Mouse (Mus musculus): ENCODE data around the gene Mex3d.

The Mex3d gene

GRCm38 (mm10) chr10:80412656-80413541 is 25.4 kb upstream of the Mex3d start:
- no peak for DNase-seq (ENCODE audit: low spot score)

GRCm38 (mm10) chr10:80407924-80408323 is 20.5 kb upstream of the Mex3d start:
- no peak for DNase-seq (ENCODE audit: low spot score)

GRCm38 (mm10) chr10:80406684-80407501 is 19.4 kb upstream of the Mex3d start, which contains the start of gene Uqcr11:
Gene Uqcr11 (minus strand): TSS chr10:80406830.
- peak; percentile 83 for DNase-seq (ENCODE audit: low spot score)

GRCm38 (mm10) chr10:80405481-80406173 is 18.2 kb upstream of the Mex3d start:
- no peak for DNase-seq (ENCODE audit: low spot score)

DNA sequence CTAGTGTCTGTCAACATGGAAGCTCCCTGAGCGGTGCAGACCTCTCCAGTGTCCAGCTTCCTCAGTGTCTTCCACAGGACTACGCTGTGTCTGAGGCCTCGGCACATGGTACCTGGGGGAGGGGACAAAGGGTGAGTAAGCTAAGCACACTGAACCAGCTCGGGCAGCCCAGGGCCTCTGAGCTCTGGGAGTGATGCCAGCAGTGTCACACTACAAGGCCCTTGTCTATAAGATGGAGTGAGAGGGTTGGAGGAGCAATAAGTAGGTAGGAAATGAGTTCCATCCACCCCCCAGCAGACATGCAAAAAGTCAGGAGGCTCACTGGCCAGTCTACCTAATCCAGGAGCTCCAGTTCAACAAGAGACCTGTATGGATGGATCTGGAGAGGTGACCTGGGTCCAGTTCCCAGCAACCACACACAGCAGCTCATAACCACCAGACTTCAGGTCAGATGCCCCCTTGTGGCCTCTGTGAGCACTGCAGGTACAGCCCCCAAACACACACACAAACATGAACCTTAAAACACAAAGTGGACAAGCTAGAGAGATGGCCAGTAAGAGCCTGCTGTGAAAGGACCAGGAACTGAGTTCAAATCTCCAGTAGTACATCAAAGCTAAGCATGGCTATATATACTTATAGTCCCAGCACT is 15.7 kb upstream of the Mex3d start:
- DNase-seq (ENCODE audit: low spot score): no peak

DNA sequence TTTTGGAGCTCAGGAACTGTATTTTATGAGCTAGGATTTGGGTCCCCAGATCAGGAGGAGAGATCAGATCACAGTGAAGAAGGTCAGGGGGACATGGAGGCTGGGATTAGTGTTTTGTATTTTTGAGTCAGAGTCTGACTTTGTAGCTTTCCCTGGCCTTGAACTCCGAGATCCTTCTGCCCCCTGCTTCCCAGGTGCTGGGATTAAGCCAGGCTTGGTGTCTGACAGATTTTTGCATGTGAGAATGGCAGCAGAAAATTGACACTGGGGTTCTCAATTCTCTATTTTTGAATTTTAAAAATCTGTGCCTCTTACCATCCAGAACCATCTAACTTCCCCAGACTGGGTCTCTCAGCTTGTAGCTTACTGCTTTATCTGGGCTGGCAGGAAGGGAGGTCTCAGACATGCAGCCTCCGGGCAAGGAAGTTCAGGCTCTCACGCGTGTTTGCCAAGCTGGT is 13.3 kb upstream of the Mex3d start:
- no peak for DNase-seq (ENCODE audit: low spot score)

GRCm38 (mm10) chr10:80399973-80400703 is 12.7 kb upstream of the Mex3d start:
- DNase-seq (ENCODE audit: low spot score): no peak

- peak; percentile 98 for DNase-seq (ENCODE audit: low spot score)
Measured at GRCm38 (mm10) chr10:80399191-80399972, 11.9 kb upstream of the Mex3d start, which contains the start of gene Mbd3. Gene Mbd3 (minus strand): TSS chr10:80399550.

GRCm38 (mm10) chr10:80398719-80399190 is 11.3 kb upstream of the Mex3d start:
- peak; percentile 97 for DNase-seq (ENCODE audit: low spot score)

GRCm38 (mm10) chr10:80398174-80398535 is 10.7 kb upstream of the Mex3d start:
- DNase-seq (ENCODE audit: low spot score): no peak

- DNase-seq (ENCODE audit: low spot score): no peak
Measured at GRCm38 (mm10) chr10:80397524-80398173, 10.2 kb upstream of the Mex3d start.

GRCm38 (mm10) chr10:80396822-80397523 is 9.5 kb upstream of the Mex3d start:
- DNase-seq (ENCODE audit: low spot score): no peak

DNA sequence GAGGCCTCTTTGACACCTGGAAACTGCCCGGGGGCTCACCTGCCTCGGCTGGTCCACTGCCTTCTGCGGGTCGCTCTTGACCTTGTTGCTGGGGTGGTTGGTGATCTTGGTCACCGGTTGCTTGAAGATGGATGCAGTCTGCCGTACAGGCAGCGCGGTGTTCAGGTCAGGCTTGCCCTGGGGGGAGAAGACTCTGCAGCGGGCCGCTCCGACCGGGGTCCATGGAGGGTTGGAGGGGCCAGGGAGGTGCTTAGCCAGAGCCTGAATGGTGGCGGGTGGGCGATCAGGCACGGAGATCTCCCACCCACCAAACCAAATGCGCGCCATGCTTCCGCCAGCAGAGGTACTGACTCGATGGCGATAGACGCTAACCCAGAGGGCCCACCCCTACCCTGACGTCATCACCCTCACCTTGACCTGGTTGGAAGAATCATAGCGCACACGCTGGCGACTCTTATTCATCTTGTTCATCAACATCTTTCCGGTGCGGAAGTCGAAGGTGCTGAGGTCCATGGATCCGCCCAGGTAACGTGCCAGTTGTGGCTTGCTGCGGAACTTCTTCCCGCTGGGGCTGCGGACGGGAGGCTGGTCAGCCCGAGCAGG is 7.7 kb upstream of the Mex3d start:
- DNase-seq (ENCODE audit: low spot score): no peak

GRCm38 (mm10) chr10:80392687-80393086 is 5.2 kb upstream of the Mex3d start:
- no peak for DNase-seq (ENCODE audit: low spot score)

GRCm38 (mm10) chr10:80390697-80391096 is 3.2 kb upstream of the Mex3d start:
- DNase-seq (ENCODE audit: low spot score): no peak

DNA sequence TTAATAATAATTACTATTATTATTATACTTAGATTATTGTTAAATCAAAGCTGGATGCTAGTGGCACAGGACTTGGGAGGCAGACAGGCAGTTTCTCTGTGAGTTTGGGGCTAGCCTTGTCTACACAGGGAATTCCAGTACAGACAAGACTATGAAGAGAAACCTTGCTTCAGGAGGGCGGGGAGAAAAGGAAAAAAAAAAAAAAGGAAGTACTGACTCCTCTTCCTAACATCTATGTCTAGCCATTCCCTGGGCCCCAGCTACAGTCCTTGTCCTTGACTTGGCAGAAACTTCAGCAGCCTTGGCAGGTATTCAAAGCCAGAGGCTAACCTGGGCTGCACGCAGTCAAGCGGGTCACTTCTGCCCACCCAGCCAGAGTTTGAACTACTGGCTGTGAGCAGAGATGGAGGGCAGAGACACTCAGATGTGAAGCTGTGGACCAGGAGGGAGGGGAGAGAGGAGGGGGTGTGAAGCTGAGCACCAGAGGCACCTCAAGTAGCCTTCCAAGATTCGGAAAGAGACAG is 1.8 kb upstream of the Mex3d start:
- no peak for DNase-seq (ENCODE audit: low spot score)

DNA sequence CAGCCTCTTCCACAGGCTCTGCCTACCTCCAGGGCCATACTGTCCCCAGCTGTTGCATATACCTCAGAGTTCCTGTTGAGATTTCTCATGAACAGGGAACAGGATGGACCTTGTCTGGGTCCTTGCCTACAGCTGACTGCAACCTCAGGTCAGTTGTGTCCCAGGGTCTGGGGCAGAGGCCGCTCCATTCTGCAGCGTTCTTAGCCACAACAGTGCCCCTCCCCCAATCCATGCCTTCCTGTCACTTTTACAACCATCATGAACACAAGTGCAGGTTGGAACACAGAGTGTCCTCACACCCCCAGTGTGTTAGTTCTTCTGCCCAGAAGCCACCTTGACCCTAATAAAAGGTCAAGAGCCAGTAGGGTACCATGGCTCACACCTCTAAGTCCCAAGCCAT is 1.3 kb upstream of the Mex3d start:
- DNase-seq (ENCODE audit: low spot score): no peak

Data from spleen, adult 12 weeks (tissue).